Mouse (Mus musculus): ENCODE measurements around the gene Map6d1. TPM values are rescaled to one million over a fixed set of nuclear protein-coding genes. Genes with fewer than 3 reads are reported as not detected.

The Map6d1 gene
- not detected for polyA plus RNA-seq (2017; shearing (Covaris generic))

GRCm38 (mm10) chr16:20240468-20241414, at the start of gene Map6d1:
Gene Map6d1, minus strand, starts transcription at chr16:20241358.

Other genes starting within 250 kb of the Map6d1 start
- 123 TPM for gene Klhl24, start 143.8 kb downstream of the Map6d1 start, polyA plus RNA-seq (2017; shearing (Covaris generic))
- gene Yeats2, start 100.3 kb downstream of the Map6d1 start, polyA plus RNA-seq (2017; shearing (Covaris generic)), result 25.2 TPM
- gene Parl, start 61.0 kb upstream of the Map6d1 start, polyA plus RNA-seq (2017; shearing (Covaris generic)), result 64.9 TPM
- gene Cyp2ab1, start 84.0 kb upstream of the Map6d1 start, polyA plus RNA-seq (2017; shearing (Covaris generic)), result not detected
- 30.8 TPM for gene Abcc5, start 185.0 kb upstream of the Map6d1 start, polyA plus RNA-seq (2017; shearing (Covaris generic))